Mouse (Mus musculus): ENCODE data around the gene 1700031F05Rik. TPM values are rescaled to one million over a fixed set of nuclear protein-coding genes. Genes with fewer than 3 reads are reported as not detected.
"Not testable (repeated sequence)": the region's sequence is repeated elsewhere in the genome, so short reads cannot be mapped to it uniquely, and the experiment has no call there.

1700031F05Rik gene
- polyA plus RNA-seq (2015; fragmentation: Nextera tagmentation; extraction: Ambion mirVana), result not detected in 2 replicates

DNA sequence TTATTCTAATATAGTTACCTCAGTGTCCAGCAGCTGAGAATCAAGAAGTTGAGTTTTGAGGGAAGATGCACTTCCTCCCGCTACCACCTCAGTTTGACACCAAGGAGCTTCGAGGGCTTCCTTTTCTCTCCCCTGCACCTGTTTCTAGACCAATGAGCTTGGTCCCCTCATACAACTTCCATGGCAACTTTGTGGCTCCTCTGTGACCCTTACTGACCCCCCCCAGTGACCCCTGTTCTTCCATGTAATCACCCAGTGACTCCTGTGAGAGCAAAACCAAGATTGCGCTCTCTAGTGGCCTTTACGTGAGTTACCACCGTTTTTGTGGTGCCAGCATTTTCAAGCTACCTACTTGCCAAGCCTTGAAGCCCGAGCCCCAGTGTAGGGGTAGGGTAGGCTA, at the start of gene 1700031F05Rik:
TSS of gene 1700031F05Rik (minus strand) at position 101 of the 400 bp plus-strand sequence.
- Histone ChIP-seq H3K36me3 (ENCODE audit: control insufficient read depth, insufficient read depth) (no peaks in the 10 kb centered on the region), H3K27ac (ENCODE audit: low read length) (no peak within 1 kb of the TSS), H3K9me3 (replicated peaks; ENCODE audit: control insufficient read depth, low read length) (no peaks in the 10 kb centered on the region), H3K27me3 (ENCODE audit: control insufficient read depth, insufficient read depth, low read depth, low read length) (no peaks in the 10 kb centered on the region), H3K9ac (ENCODE audit: low read depth, low read length) (no peak within 1 kb of the TSS), H3K4me1 (ENCODE audit: control insufficient read depth, low read depth, low read length) (no peaks in the 10 kb centered on the region), H3K4me3 (ENCODE audit: low read depth, low read length) (no peak within 1 kb of the TSS), H3K4me2 (ENCODE audit: low read depth, low read length) (no peak within 1 kb of the TSS)
- WGBS (ENCODE audit: insufficient replicate concordance), result 71% methylated on average over 6 of the region's 6 CpGs
- ATAC-seq (ENCODE audit: low read depth), result no peak

GRCm38 (mm10) chrX:102914823-102915222, 47.1 kb upstream of the 1700031F05Rik start:
- H3K36me3 ChIP-seq (ENCODE audit: control insufficient read depth, insufficient read depth); H3K9me3 ChIP-seq (replicated peaks; ENCODE audit: control insufficient read depth, low read length); H3K4me3 ChIP-seq (ENCODE audit: low read depth, low read length); H3K27me3 ChIP-seq (ENCODE audit: control insufficient read depth, insufficient read depth, low read depth, low read length); ATAC-seq (ENCODE audit: low read depth); H3K4me2 ChIP-seq (ENCODE audit: low read depth, low read length); H3K4me1 ChIP-seq (ENCODE audit: control insufficient read depth, low read depth, low read length); H3K27ac ChIP-seq (ENCODE audit: low read length); H3K9ac ChIP-seq (ENCODE audit: low read depth, low read length): not testable (repeated sequence)
- WGBS (ENCODE audit: insufficient replicate concordance), result 58% methylated on average over 1 of the region's 1 CpGs

GRCm38 (mm10) chrX:102908587-102908986, 40.8 kb upstream of the 1700031F05Rik start, which contains the start of the genes Dmrtc1a and 1700011M02Rik:
Dmrtc1a (minus strand) TSS chrX:102908687.
1700011M02Rik (plus strand) TSS chrX:102908905.
- H3K4me3 ChIP-seq (ENCODE audit: low read depth, low read length); H3K4me1 ChIP-seq (ENCODE audit: control insufficient read depth, low read depth, low read length); H3K4me2 ChIP-seq (ENCODE audit: low read depth, low read length); ATAC-seq (ENCODE audit: low read depth); H3K27ac ChIP-seq (ENCODE audit: low read length); H3K9me3 ChIP-seq (replicated peaks; ENCODE audit: control insufficient read depth, low read length); H3K9ac ChIP-seq (ENCODE audit: low read depth, low read length); H3K36me3 ChIP-seq (ENCODE audit: control insufficient read depth, insufficient read depth); H3K27me3 ChIP-seq (ENCODE audit: control insufficient read depth, insufficient read depth, low read depth, low read length): not testable (repeated sequence)
- 67% methylated on average over 6 of the region's 9 CpGs for WGBS (ENCODE audit: insufficient replicate concordance)

DNA sequence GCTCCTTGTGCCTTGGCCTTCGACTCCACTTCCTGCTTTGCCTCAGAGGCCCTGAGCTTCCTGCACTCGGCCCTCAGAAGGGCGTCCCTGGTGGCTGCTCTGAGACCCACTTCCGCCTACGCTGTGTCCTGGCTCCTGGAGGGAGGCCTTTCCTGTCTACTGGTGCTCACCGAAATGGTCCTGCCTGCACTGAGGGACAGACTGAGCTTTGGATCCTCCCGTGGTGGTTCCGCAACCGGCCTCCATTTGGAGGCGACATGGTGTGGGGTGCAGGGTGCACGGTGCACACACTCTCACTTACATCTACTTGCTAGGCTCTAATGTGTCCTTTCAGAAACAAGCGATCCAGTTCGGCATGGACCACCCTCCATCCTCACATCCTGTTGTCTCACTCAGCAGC, 13.3 kb downstream of the 1700031F05Rik start, which contains the start of gene Dmrtc1c2:
TSS of gene Dmrtc1c2 (minus strand) at position 101 of the 400 bp plus-strand sequence.
- H3K4me1 ChIP-seq (ENCODE audit: control insufficient read depth, low read depth, low read length); H3K27ac ChIP-seq (ENCODE audit: low read length); H3K9me3 ChIP-seq (replicated peaks; ENCODE audit: control insufficient read depth, low read length); H3K27me3 ChIP-seq (ENCODE audit: control insufficient read depth, insufficient read depth, low read depth, low read length); ATAC-seq (ENCODE audit: low read depth); H3K36me3 ChIP-seq (ENCODE audit: control insufficient read depth, insufficient read depth); H3K4me3 ChIP-seq (ENCODE audit: low read depth, low read length); H3K4me2 ChIP-seq (ENCODE audit: low read depth, low read length); H3K9ac ChIP-seq (ENCODE audit: low read depth, low read length): not testable (repeated sequence)
- WGBS (ENCODE audit: insufficient replicate concordance), result 69% methylated on average over 4 of the region's 13 CpGs

- WGBS (ENCODE audit: insufficient replicate concordance), result 37% methylated on average over 4 of the region's 4 CpGs
- H3K27me3 ChIP-seq (ENCODE audit: control insufficient read depth, insufficient read depth, low read depth, low read length), result no peaks in the 10 kb centered on the region
These were observed 55.5 kb downstream of the 1700031F05Rik start for GRCm38 (mm10) chrX:102812311-102812710.

More at GRCm38 (mm10) chrX:102812311-102812710, 55.5 kb downstream of the 1700031F05Rik start:
- no peaks in the 10 kb centered on the region for H3K36me3 ChIP-seq (ENCODE audit: control insufficient read depth, insufficient read depth)
- H3K9ac ChIP-seq (ENCODE audit: low read depth, low read length), result no peak overlapping the region
- ATAC-seq (ENCODE audit: low read depth), result no peak
- H3K4me3 ChIP-seq (ENCODE audit: low read depth, low read length), result no peak overlapping the region
- H3K4me2 ChIP-seq (ENCODE audit: low read depth, low read length), result no peak overlapping the region
- H3K4me1 ChIP-seq (ENCODE audit: control insufficient read depth, low read depth, low read length), result no peaks in the 10 kb centered on the region
- H3K27ac ChIP-seq (ENCODE audit: low read length), result no peak overlapping the region
- no peaks in the 10 kb centered on the region for H3K9me3 ChIP-seq (replicated peaks; ENCODE audit: control insufficient read depth, low read length)

Other genes starting within 250 kb of the 1700031F05Rik start
- gene Phka1, start 223.7 kb downstream of the 1700031F05Rik start, polyA plus RNA-seq (2015; fragmentation: Nextera tagmentation; extraction: Ambion mirVana), result 0.71 and 1.1 TPM in 2 replicates
- gene Gm3880, start 181.0 kb downstream of the 1700031F05Rik start, polyA plus RNA-seq (2015; fragmentation: Nextera tagmentation; extraction: Ambion mirVana), result not detected in 2 replicates
- gene Gm9112, start 160.3 kb downstream of the 1700031F05Rik start, polyA plus RNA-seq (2015; fragmentation: Nextera tagmentation; extraction: Ambion mirVana), result not detected in 2 replicates
- gene Dmrtc1b, start 160.1 kb downstream of the 1700031F05Rik start, polyA plus RNA-seq (2015; fragmentation: Nextera tagmentation; extraction: Ambion mirVana), result not detected in 2 replicates
- gene Dmrtc1c1, start 65.0 kb downstream of the 1700031F05Rik start, polyA plus RNA-seq (2015; fragmentation: Nextera tagmentation; extraction: Ambion mirVana), result not detected in 2 replicates
- gene Dmrtc1c2, start 13.4 kb downstream of the 1700031F05Rik start, polyA plus RNA-seq (2015; fragmentation: Nextera tagmentation; extraction: Ambion mirVana), result not detected in 2 replicates
- not detected in 2 replicates for gene Dmrtc1a, start 40.7 kb upstream of the 1700031F05Rik start, polyA plus RNA-seq (2015; fragmentation: Nextera tagmentation; extraction: Ambion mirVana)
- gene 1700011M02Rik, start 40.9 kb upstream of the 1700031F05Rik start, polyA plus RNA-seq (2015; fragmentation: Nextera tagmentation; extraction: Ambion mirVana), result not detected in 2 replicates
- gene 1700018G05Rik, start 60.4 kb upstream of the 1700031F05Rik start, polyA plus RNA-seq (2015; fragmentation: Nextera tagmentation; extraction: Ambion mirVana), result not detected in 2 replicates